Mouse (Mus musculus): ENCODE results near the gene 1700069L16Rik. TPM values are rescaled to one million over a fixed set of nuclear protein-coding genes. Genes with fewer than 3 reads are reported as not detected.

Gene 1700069L16Rik
- total RNA-seq, 2 experiments from 2014 or later, result not detected

GRCm38 (mm10) chr5:113735345-113736112 lies 11.0 kb upstream of the 1700069L16Rik start, which contains the start of gene Ficd:
Ficd (plus strand) TSS chr5:113735803.
- ATAC-seq (replicated peaks; ENCODE audit: low FRiP score, poor library complexity, severe bottlenecking), result peak; percentile 98

DNA sequence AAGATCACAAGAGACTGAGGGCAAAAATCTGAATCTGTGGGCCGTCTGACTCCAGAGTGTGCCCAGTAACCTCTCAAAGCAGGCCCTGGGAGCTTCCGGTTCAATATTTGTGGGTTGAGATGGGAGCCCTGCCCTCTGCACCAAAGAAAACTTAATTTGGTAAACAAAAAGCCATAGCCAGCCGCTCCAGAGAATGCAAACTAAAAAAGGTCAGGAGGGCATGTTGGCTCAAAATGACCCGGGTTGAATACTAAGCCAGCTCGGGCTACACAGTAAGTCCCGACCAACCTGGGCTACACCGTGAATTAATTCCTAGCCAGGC lies 10.4 kb upstream of the 1700069L16Rik start:
- no peak for ATAC-seq (replicated peaks; ENCODE audit: low FRiP score, poor library complexity, severe bottlenecking)

DNA sequence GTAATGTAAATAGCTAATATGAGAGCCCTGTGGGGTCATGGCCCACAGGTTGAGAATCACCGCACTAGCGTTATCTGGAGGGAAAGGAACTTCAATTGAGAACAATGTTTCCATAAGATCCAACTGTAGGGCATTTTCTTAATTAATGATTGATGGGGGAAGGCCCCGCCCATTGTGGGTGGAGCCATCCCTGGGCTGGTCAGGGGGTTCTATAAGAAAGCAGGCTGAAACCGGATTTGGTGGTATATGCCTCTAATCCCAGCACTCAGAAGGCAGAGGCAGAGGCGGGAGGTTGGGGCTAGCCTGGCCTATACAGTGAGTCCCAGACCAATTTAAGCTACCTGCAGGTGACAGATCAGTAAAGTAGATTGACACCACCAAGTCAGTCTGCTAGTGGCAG lies 9.8 kb upstream of the 1700069L16Rik start:
- no peak for ATAC-seq (replicated peaks; ENCODE audit: low FRiP score, poor library complexity, severe bottlenecking)

DNA sequence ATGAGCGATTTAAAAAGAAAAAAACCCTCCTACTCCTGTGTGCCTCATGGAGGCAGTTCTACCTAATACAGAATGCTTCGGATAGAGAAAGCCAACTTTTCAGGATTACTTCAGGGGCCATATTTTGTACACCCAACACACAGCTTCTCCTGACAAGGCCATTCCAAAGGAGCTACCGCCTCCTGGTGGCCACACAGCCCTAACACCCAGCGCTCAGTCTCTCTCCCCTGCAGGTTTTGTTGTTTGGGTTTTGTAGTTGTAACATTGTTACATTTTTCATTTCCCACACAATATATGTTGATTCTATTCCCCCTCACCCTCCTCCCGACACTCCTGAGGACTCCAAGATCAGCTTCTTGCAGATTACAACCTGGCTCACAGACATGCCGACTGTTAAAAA lies 7.6 kb upstream of the 1700069L16Rik start:
- ATAC-seq (replicated peaks; ENCODE audit: low FRiP score, poor library complexity, severe bottlenecking), result no peak

GRCm38 (mm10) chr5:113731174-113731573 lies 6.6 kb upstream of the 1700069L16Rik start:
- no peak for ATAC-seq (replicated peaks; ENCODE audit: low FRiP score, poor library complexity, severe bottlenecking)

DNA sequence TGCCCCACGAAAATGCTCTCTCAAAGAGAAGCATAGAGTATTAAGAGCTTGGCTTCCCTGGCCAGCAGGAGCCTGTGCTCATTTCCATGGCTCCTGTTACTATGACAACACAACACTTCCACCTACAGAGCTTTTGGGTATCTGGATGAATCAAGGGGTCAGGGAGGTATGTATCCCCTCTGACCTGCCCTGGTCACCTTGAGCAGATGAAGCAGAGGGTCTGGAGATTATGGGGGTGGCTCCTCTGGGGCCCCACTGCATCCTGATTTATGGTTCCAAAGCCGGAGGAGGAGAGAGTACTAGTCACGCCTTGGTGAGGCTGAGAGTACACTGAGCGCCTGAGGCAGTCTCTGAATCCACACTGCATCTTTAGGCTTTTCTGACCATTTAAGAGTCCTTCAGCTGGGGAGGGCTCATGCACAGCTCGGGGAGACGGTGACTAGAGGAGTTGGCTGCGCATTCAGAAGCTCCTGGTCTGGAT lies 6.1 kb upstream of the 1700069L16Rik start:
- ATAC-seq (replicated peaks; ENCODE audit: low FRiP score, poor library complexity, severe bottlenecking), result no peak

GRCm38 (mm10) chr5:113728691-113729090 lies 4.1 kb upstream of the 1700069L16Rik start:
- ATAC-seq (replicated peaks; ENCODE audit: low FRiP score, poor library complexity, severe bottlenecking), result no peak

GRCm38 (mm10) chr5:113728011-113728410 lies 3.4 kb upstream of the 1700069L16Rik start:
- no peak for ATAC-seq (replicated peaks; ENCODE audit: low FRiP score, poor library complexity, severe bottlenecking)

- no peak for ATAC-seq (replicated peaks; ENCODE audit: low FRiP score, poor library complexity, severe bottlenecking)
Observed at GRCm38 (mm10) chr5:113727238-113727637, 2.7 kb upstream of the 1700069L16Rik start.

- no peak for ATAC-seq (replicated peaks; ENCODE audit: low FRiP score, poor library complexity, severe bottlenecking)
Observed at GRCm38 (mm10) chr5:113726618-113727017, 2.0 kb upstream of the 1700069L16Rik start.

DNA sequence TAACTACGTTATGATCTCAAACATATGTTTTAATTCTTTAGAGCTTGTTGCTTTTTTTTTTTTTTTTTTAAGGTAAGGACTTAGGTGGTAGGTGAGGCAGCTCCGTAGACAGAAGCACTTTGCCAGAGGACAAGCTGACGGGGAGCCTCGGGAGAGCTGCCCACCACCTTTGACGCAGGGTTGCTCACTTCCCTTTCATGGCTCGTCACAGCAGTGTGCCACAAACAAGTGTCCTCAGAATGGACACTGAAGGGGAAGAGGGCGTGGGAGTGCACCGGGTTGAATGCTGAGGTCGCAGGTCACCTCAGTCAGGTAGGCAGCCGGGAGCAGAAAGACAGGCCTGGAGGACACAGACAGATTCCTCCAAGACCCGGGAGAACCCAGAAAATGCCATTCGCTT lies 845 bp upstream of the 1700069L16Rik start:
- ATAC-seq (replicated peaks; ENCODE audit: low FRiP score, poor library complexity, severe bottlenecking), result no peak

DNA sequence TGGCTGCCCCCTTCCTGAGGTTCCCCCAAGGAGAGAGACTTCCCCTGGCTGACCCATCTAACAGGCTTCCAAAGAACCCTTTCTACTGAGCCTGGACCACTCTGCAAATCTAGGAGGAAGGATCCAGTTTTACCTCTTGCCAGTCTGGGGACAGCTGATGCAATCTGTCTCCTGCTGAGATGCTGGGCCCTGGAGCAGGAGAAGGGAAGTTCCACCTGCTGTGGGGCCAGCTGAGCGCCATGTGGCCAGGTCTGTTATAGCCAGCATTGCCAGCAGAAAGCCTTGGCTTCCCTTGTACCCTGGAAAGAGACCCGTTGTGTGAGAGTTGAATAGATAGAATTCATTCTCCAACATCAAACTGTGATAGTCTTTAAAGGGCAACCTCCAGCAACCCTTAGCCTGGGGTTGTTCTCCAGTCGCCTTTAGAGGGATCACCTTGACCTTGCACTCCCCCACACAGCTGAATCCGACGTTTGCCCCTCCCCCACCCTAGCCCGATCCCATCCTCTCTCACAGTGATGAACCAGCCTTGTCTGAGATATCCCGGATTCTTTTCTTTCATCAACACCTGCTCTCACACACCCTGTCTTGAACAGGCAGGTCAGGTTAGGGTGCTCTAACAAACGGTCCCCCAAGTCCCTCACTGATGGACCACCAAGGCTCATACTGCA lies 870 bp downstream of the 1700069L16Rik start:
- ATAC-seq (replicated peaks; ENCODE audit: low FRiP score, poor library complexity, severe bottlenecking), result no peak

- no peak for ATAC-seq (replicated peaks; ENCODE audit: low FRiP score, poor library complexity, severe bottlenecking)
Observed at GRCm38 (mm10) chr5:113722224-113723013, 2.2 kb downstream of the 1700069L16Rik start.

DNA sequence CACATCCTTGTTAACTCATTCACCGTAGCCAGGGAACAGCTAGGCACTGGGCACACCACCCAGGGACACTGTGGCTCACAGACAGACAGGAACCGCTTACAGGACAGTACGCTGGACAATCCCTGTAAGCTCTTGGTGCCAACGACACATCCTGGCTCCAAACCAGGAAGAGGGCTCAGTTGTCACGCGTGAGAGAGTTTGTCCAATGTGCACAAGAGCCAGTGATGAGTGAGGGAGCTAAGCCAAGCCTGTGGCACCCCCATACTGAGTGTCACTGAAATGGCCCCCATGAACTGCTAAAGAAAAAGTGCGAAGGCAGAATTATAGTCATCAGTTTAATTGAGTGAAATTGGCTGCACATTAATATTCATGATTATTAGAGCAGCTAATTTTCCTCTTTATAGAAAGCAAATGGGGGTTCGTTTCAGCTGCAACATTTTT lies 5.3 kb downstream of the 1700069L16Rik start:
- ATAC-seq (replicated peaks; ENCODE audit: low FRiP score, poor library complexity, severe bottlenecking), result no peak

GRCm38 (mm10) chr5:113716581-113717388 lies 7.8 kb downstream of the 1700069L16Rik start:
- ATAC-seq (replicated peaks; ENCODE audit: low FRiP score, poor library complexity, severe bottlenecking), result no peak

DNA sequence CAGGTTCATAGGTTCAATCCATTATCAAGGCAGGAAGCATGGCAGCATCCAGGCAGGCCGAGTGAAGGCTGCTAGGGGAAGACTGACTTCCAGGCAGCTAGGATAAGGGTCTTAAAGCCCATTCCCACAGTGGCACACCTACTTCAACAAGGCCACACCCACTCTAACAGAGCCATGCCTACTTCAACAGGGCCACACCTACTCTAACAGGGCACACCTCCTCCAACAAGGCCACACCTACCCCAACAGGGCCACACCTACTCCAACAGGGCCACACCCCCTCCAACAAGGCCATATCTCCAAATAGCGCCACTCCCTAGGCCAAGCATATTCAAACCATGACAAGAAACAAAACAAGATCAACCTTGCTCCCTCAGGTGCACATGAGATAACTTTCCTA lies 11.7 kb downstream of the 1700069L16Rik start:
- no peak for ATAC-seq (replicated peaks; ENCODE audit: low FRiP score, poor library complexity, severe bottlenecking)

- no peak for ATAC-seq (replicated peaks; ENCODE audit: low FRiP score, poor library complexity, severe bottlenecking)
Observed at GRCm38 (mm10) chr5:113703803-113704585, 20.6 kb downstream of the 1700069L16Rik start.

- ATAC-seq (replicated peaks; ENCODE audit: low FRiP score, poor library complexity, severe bottlenecking), result no peak
Observed at GRCm38 (mm10) chr5:113700388-113701023, 24.1 kb downstream of the 1700069L16Rik start.

Data from erythroid progenitor cell, adult 5-6 weeks (primary cell).